Mouse (Mus musculus): ENCODE measurements around the gene Slc39a1.
"Not testable (repeated sequence)": the region's sequence is repeated elsewhere in the genome, so short reads cannot be mapped to it uniquely, and the experiment has no call there.

Gene Slc39a1

GRCm38 (mm10) chr3:90265932-90266741, 18.2 kb downstream of the Slc39a1 start:
- in situ Hi-C loops (cut with MboI, MseI): no loop called here

GRCm38 (mm10) chr3:90266901-90267775, 19.2 kb downstream of the Slc39a1 start:
- in situ Hi-C loops (cut with MboI, MseI): no loop called here

- in situ Hi-C loops (cut with MboI, MseI): no loop called here
Measured at GRCm38 (mm10) chr3:90268190-90268589, 20.2 kb downstream of the Slc39a1 start.

- in situ Hi-C loops (cut with MboI, MseI): no loop called here
Measured at GRCm38 (mm10) chr3:90268971-90269370, 21.0 kb downstream of the Slc39a1 start.

DNA sequence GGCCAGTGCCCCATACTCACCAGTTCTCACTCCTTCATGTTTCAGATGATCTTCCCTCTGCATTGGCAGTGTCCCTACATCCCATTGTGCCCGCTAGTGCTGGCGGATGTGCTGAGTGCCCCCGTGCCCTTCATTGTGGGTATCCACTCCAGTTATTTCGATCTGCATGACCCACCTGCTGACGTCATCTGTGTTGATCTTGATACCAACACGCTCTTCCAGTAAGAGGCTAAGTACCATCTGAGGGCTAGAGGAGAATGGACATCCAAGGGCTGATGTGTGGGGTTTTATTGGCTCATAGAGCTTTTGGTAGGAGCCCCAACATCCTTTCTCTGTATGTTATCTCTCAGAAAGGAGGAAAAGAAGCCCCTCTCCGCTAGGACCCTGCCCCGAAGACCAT, 22.8 kb downstream of the Slc39a1 start:
- in situ Hi-C loops (cut with MboI, MseI): loop anchor here in 1 of 2 experiments (5.0 kb wide), 1 partner anchor 97 kb away; no protein-coding TSS in a partner anchor

DNA sequence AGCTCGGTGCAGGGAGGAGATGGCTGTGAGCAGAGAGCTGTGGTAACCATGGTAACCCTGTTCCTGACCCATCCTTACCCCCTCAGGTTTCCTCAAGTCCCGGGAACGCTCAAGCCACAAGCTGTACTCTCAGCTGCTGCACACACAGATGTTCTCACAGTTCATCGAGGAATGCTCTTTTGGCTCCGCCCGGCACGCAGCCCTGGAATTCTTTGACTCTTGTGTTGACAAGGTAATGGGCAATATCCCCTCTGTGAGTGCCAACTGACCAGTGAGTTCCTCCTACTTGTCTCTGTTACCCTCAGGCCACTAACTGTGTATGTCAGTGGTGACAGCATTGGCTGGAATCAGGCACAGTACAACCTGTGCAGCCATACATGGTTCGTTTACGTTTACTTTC, 24.2 kb downstream of the Slc39a1 start:
- in situ Hi-C loops (cut with MboI, MseI): loop anchor here in 1 of 2 experiments (5.0 kb wide), 1 partner anchor 95 kb away; no protein-coding TSS in a partner anchor

DNA sequence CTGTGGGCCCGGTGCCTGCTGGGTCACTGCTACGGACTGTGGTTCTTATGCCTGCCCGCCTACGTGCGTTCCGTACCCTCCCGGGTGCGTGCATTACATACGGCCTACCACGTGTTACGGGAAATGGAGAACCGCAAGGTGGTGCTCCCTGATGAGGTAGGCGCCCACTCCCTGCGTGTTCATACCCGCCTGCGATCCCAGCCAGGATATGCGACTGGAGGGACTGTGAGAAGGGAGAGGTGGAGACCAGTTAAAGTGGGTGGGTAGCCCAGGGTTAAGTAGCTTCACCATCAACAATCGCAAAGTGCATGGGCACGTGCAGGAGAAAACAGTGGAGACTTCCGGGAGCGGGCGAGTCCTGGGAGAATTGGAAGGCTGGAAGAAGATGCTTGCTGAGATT, 25.9 kb downstream of the Slc39a1 start:
- in situ Hi-C loops (cut with MboI, MseI): loop anchor here in 1 of 2 experiments (5.0 kb wide), 1 partner anchor 93 kb away; no protein-coding TSS in a partner anchor

- in situ Hi-C loops (cut with MboI, MseI): no loop called here
Measured at GRCm38 (mm10) chr3:90275286-90275685, 27.3 kb downstream of the Slc39a1 start.

GRCm38 (mm10) chr3:90276858-90277257, 28.9 kb downstream of the Slc39a1 start:
- in situ Hi-C loops (cut with MboI, MseI): no loop called here

- in situ Hi-C loops (cut with MboI, MseI): no loop called here
Measured at GRCm38 (mm10) chr3:90277793-90278192, 29.8 kb downstream of the Slc39a1 start.

DNA sequence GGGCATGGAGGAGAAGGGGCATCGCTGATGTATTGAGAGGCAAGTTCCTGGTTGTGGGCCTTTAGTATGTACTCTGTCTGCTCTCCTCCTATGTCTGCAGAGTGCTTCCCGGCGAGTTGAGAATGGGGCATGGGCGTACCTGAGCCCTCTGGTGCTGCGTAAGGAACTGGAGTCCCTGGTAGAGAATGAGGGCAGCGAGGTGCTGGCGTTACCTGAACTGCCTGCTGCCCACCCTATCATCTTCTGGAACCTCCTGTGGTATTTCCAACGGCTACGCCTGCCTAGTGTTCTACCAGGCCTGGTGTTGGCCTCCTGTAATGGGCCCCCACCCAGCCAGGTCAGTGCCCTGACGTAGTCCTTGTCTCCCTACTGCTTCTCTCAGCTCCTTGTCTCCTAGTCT, 30.2 kb downstream of the Slc39a1 start:
- in situ Hi-C loops (cut with MboI, MseI): no loop called here

GRCm38 (mm10) chr3:90279216-90279615, 31.2 kb downstream of the Slc39a1 start:
- in situ Hi-C loops (cut with MboI, MseI): no loop called here

DNA sequence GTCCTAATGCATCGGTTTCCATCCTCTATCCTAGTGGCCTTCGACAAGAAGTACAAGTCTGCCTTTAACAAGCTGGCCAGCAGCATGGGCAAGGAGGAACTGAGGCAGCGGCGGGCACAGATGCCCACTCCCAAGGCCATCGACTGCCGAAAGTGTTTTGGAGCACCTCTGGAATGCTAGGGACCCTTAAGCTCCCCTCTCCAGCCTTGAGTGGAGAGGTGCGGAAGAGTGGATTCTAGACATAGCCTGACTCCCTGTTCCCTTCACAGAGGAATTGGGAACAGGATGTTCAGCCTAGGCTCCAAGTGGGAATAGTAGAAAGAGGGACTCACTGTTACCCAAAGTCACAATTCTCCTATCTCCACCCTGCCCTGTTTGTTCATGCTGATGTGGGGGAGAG, 31.8 kb downstream of the Slc39a1 start:
- in situ Hi-C loops (cut with MboI, MseI): no loop called here

- in situ Hi-C loops (cut with MboI, MseI): no loop called here
Measured at GRCm38 (mm10) chr3:90280708-90281107, 32.7 kb downstream of the Slc39a1 start.

- in situ Hi-C loops (cut with MboI, MseI): no loop called here
Measured at GRCm38 (mm10) chr3:90284150-90284549, 36.2 kb downstream of the Slc39a1 start.

DNA sequence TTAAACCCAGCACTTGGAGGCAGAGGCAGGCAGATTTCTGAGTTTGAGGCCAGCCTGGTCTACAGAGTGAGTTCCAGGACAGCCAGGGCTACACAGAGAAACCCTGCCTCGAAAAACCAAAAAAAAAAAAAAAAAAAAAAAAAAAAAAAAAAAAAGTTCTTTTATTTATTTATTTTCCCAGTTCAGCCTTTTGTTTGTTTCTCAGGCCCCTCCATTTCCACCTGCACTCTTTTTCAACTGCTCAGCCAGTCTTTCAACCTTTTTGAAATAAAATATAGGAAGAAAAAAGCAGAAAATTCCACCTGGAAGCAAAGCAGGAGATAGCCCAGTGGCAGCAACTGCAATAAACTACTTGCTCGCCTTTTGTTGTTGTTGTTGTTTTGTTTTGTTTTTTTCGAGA, 41.4 kb downstream of the Slc39a1 start:
- in situ Hi-C loops (cut with MboI, MseI): not testable (repeated sequence)

GRCm38 (mm10) chr3:90290602-90291001, 42.6 kb downstream of the Slc39a1 start:
- in situ Hi-C loops (cut with MboI, MseI): no loop called here

DNA sequence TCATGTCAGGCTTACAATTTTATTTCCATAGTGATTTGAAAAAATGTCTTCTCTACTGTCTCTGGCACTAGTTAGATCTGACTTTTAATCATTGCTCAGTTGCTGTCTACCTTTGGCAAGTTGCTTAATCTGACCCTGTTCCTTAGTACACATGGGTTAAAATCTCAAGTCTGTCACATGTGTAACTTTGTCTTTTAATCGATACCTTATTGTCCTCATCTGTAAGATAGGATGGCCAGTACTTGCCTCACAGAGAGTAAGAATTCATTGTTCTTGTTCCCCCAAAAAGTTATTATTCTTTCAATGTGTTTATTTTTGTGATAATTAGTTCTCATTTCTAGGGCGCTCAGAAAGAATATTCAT, 44.0 kb downstream of the Slc39a1 start:
- in situ Hi-C loops (cut with MboI, MseI): no loop called here

- in situ Hi-C loops (cut with MboI, MseI): no loop called here
Measured at GRCm38 (mm10) chr3:90292345-90293275, 44.6 kb downstream of the Slc39a1 start, which contains the start of gene Gatad2b. Gene Gatad2b (plus strand): TSS chr3:90293178.

DNA sequence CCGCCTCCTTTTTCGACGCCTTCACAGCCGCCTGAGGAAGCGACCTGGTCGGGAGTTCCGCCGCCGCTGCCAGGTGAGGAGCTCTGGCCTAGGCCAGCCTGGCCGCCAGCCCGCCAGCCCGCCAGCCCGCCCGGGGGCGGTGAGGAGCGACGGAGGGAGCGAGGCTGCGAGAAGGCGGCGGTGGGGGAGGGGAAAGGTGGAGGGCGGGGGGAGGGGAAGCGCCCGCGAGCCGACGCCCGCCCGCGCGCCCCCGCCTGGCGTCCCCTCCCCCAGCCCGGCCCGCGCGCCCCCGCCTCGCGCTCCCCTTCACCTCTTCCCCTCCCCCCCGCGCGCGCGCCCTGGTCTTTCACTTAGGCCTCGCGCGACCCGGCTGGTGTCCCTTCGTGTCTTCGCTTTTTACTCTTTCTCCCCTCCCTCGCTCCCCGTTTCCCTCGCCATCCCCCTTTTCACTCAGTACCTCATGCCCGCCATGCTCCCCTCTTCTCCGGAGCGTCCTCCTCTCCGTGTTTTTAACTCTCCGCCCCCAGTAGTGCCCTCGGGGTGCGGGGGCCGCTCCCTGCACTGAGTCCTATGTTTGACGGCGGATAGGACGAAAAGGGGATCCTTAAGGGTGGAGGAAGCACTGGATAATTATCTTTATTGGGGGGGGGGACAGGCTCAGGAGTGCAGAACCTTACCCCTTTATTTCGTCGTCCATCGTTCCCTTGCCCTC, 45.5 kb downstream of the Slc39a1 start:
- in situ Hi-C loops (cut with MboI, MseI): no loop called here

- in situ Hi-C loops (cut with MboI, MseI): no loop called here
Measured at GRCm38 (mm10) chr3:90294064-90294440, 46.1 kb downstream of the Slc39a1 start.

All from T-helper 17 cell (primary cell).